Mouse (Mus musculus) hindbrain, embryonic 11.5 days (tissue): ENCODE results near the gene Shc1. TPM values are rescaled to one million over a fixed set of nuclear protein-coding genes. Genes with fewer than 3 reads are reported as not detected.

Experiments used
- ATAC-seq: fragments of 200-750 bp; cut with Nextera tagmentation; 2 replicates; pipeline ENCODE4 v1.8.0; 2017; ENCODE audit warnings: mild to moderate bottlenecking, moderate TSS enrichment, moderate library complexity; ENCODE audit not compliant: low FRiP score
- DNase-seq: peaks from one replicate; pipeline ENCODE4 v3.0.0-alpha.2; 2015; ENCODE audit warnings: low spot score
- H3K27ac ChIP-seq: fragments of 300-500 bp; sonication (generic); 2 replicates; pipeline ENCODE4 v1.5.1; 2014; ENCODE audit warnings: mild to moderate bottlenecking, low read depth, low read length
- H3K27me3 ChIP-seq: fragments of 300-500 bp; sonication (generic); 2 replicates; pipeline ENCODE4 v1.6.1; 2014; ENCODE audit warnings: mild to moderate bottlenecking, low read length, moderate library complexity, mixed read lengths; ENCODE audit not compliant: control insufficient read depth, insufficient read depth
- H3K36me3 ChIP-seq: fragments of 300-500 bp; sonication (generic); 2 replicates; pipeline ENCODE4 v1.6.1; 2014; ENCODE audit warnings: mild to moderate bottlenecking, low read length, moderate library complexity, mixed read lengths; ENCODE audit not compliant: control insufficient read depth, insufficient read depth
- H3K4me1 ChIP-seq: fragments of 300-500 bp; sonication (generic); replicated peaks from 2 replicates; pipeline ENCODE4 v1.6.1; 2014; ENCODE audit warnings: low read length, mixed read lengths; ENCODE audit not compliant: control insufficient read depth, insufficient read depth
- H3K4me2 ChIP-seq: fragments of 300-500 bp; sonication (generic); replicated peaks from 2 replicates; pipeline ENCODE4 v1.6.1; 2014; ENCODE audit warnings: mild to moderate bottlenecking, low read depth, low read length
- H3K4me3 ChIP-seq: fragments of 300-500 bp; sonication (generic); 2 replicates; pipeline ENCODE4 v1.5.1; 2014; ENCODE audit warnings: low read depth, low read length
- H3K9ac ChIP-seq: fragments of 300-500 bp; sonication (generic); 2 replicates; pipeline ENCODE4 v1.6.1; 2014; ENCODE audit warnings: low read depth, low read length
- H3K9me3 ChIP-seq: fragments of 300-500 bp; sonication (generic); 2 replicates; pipeline ENCODE4 v1.6.1; 2016; ENCODE audit warnings: low read length; ENCODE audit not compliant: control insufficient read depth
- WGBS: fragments of 180-500 bp; shearing (Covaris S2); extraction: QIAGEN DNeasy Blood & Tissue Kit; methylation state at CpG from one replicate; pipeline ENCODE4 v1.1.7; 2014; 5-methylcytosine and 5-hydroxymethylcytosine counted together
- polyA plus RNA-seq: library from polyadenylated mRNA; unstranded; fragments of >200 nt; fragmentation: Nextera tagmentation; extraction: Ambion mirVana; gene quantifications from 2 replicates; pipeline ENCODE4 v1.2.1, GENCODE M21; 2014

Gene Shc1
- polyA plus RNA-seq, 1 experiment from 2014 or later, result 32.2 TPM

GRCm38 (mm10) chr3:89408448-89408847 lies 9.8 kb upstream of the Shc1 start:
- ATAC-seq, result no peak
- H3K4me2 ChIP-seq, result no peak overlapping the region
- H3K9me3 ChIP-seq, result no peaks in the 10 kb centered on the region
- no peaks in the 10 kb centered on the region for H3K36me3 ChIP-seq
- no peak overlapping the region for H3K9ac ChIP-seq
- DNase-seq, result no peak
- H3K4me1 ChIP-seq, result no peaks in the 10 kb centered on the region
- no peaks in the 10 kb centered on the region for H3K27me3 ChIP-seq
- 65% methylated on average over 16 of the region's 16 CpGs for WGBS
- H3K27ac ChIP-seq, result no peak overlapping the region
- H3K4me3 ChIP-seq, result no peak overlapping the region

GRCm38 (mm10) chr3:89409701-89410100 lies 8.5 kb upstream of the Shc1 start:
- no peak for ATAC-seq
- WGBS, result 92% methylated on average over 3 of the region's 3 CpGs
- Histone ChIP-seq H3K27me3 (no peaks in the 10 kb centered on the region), H3K4me1 (no peaks in the 10 kb centered on the region), H3K9me3 (no peaks in the 10 kb centered on the region), H3K4me2 (no peak overlapping the region), H3K9ac (no peak overlapping the region), H3K4me3 (no peak overlapping the region), H3K27ac (no peak overlapping the region), H3K36me3 (0 out of 2 replicates have a peak, but pooled peaks cover under 1% of the 10 kb centered on the region)
- DNase-seq, result no peak

- 85% methylated on average over 10 of the region's 10 CpGs for WGBS
Observed at GRCm38 (mm10) chr3:89410864-89411263, 7.4 kb upstream of the Shc1 start.

GRCm38 (mm10) chr3:89411490-89412393 lies 6.5 kb upstream of the Shc1 start, which contains the start of gene Flad1:
Flad1 (minus strand) TSS chr3:89411870.
- 7% methylated on average over 28 of the region's 28 CpGs for WGBS
- DNase-seq, result peak; percentile 100

More at GRCm38 (mm10) chr3:89410864-89411263, 7.4 kb upstream of the Shc1 start:
- no peaks in the 10 kb centered on the region for H3K9me3 ChIP-seq
- H3K4me2 ChIP-seq, result peak overlapping the region; percentile 45
- no peak overlapping the region for H3K27ac ChIP-seq
- H3K4me3 ChIP-seq, result peak overlapping the region; percentile 47
- ATAC-seq (no peak), DNase-seq (no peak)
- no peaks in the 10 kb centered on the region for H3K4me1 ChIP-seq
- no peaks in the 10 kb centered on the region for H3K27me3 ChIP-seq
- H3K36me3 ChIP-seq, result 0 out of 2 replicates have a peak, but pooled peaks cover 3% of the 10 kb centered on the region
- peak overlapping the region; percentile 46; the same call in 1 of the 2 replicates for H3K9ac ChIP-seq

GRCm38 (mm10) chr3:89416158-89416557 lies 2.1 kb upstream of the Shc1 start:
- Histone ChIP-seq H3K4me2 (no peak overlapping the region), H3K9me3 (no peaks in the 10 kb centered on the region), H3K27me3 (no peaks in the 10 kb centered on the region), H3K4me1 (peaks cover 4% of the 10 kb centered on the region; the same call in 1 of the 2 replicates), H3K36me3 (0 out of 2 replicates have a peak, but pooled peaks cover 3% of the 10 kb centered on the region), H3K4me3 (no peak overlapping the region), H3K27ac (no peak overlapping the region), H3K9ac (no peak overlapping the region)
- DNase-seq, result no peak
- 96% methylated on average over 8 of the region's 8 CpGs for WGBS
- ATAC-seq, result no peak

More at GRCm38 (mm10) chr3:89411490-89412393, 6.5 kb upstream of the Shc1 start, which contains the start of gene Flad1:
- Histone ChIP-seq H3K27me3 (no peaks in the 10 kb centered on the region), H3K4me2 (peak within 1 kb of the TSS; percentile 45), H3K27ac (0 out of 2 replicates have a peak within 1 kb of the TSS, but pooled peaks have one; percentile 0), H3K9ac (peak within 1 kb of the TSS; percentile 46), H3K36me3 (0 out of 2 replicates have a peak, but pooled peaks cover 3% of the 10 kb centered on the region), H3K9me3 (no peaks in the 10 kb centered on the region), H3K4me3 (peak within 1 kb of the TSS; percentile 47), H3K4me1 (no peaks in the 10 kb centered on the region)
- peak; percentile 99 for ATAC-seq

GRCm38 (mm10) chr3:89417131-89417530 lies 1.1 kb upstream of the Shc1 start:
- H3K27me3 ChIP-seq, result no peaks in the 10 kb centered on the region
- ATAC-seq (no peak), DNase-seq (no peak)
- H3K4me1 ChIP-seq, result peaks cover 9% of the 10 kb centered on the region; the same call in 1 of the 2 replicates
- no peak overlapping the region for H3K27ac ChIP-seq
- 0 out of 2 replicates have a peak, but pooled peaks cover 3% of the 10 kb centered on the region for H3K36me3 ChIP-seq
- peak overlapping the region; percentile 46 for H3K9ac ChIP-seq
- peak overlapping the region; percentile 87 for H3K4me2 ChIP-seq
- H3K9me3 ChIP-seq, result no peaks in the 10 kb centered on the region
- WGBS, result 42% methylated on average over 2 of the region's 2 CpGs
- peak overlapping the region; percentile 61 for H3K4me3 ChIP-seq

- H3K27me3 ChIP-seq, result no peaks in the 10 kb centered on the region
- H3K9ac ChIP-seq, result peak overlapping the region; percentile 46
- H3K9me3 ChIP-seq, result no peaks in the 10 kb centered on the region
- WGBS, result under 1% methylated on average over 20 of the region's 20 CpGs
- peaks cover 9% of the 10 kb centered on the region; the same call in 1 of the 2 replicates for H3K4me1 ChIP-seq
- 0 out of 2 replicates have a peak, but pooled peaks cover 3% of the 10 kb centered on the region for H3K36me3 ChIP-seq
- peak overlapping the region; percentile 58 for H3K27ac ChIP-seq
- H3K4me2 ChIP-seq, result peak overlapping the region; percentile 87
- H3K4me3 ChIP-seq, result peak overlapping the region; percentile 61
- DNase-seq, result no peak
- peak; percentile 53 for ATAC-seq
Observed at GRCm38 (mm10) chr3:89417840-89418169, 438 bp upstream of the Shc1 start.

- 0 out of 2 replicates have a peak, but pooled peaks cover 3% of the 10 kb centered on the region for H3K36me3 ChIP-seq
- ATAC-seq (peak; percentile 31), DNase-seq (peak; percentile 82)
- H3K27ac ChIP-seq, result peak overlapping the region; percentile 85
- peak overlapping the region; percentile 61 for H3K4me3 ChIP-seq
- H3K9me3 ChIP-seq, result no peaks in the 10 kb centered on the region
- H3K4me1 ChIP-seq, result peaks cover 9% of the 10 kb centered on the region; the same call in 1 of the 2 replicates
- peak overlapping the region; percentile 61 for H3K9ac ChIP-seq
- peak overlapping the region; percentile 87 for H3K4me2 ChIP-seq
- WGBS, result under 1% methylated on average over 16 of the region's 16 CpGs
- no peaks in the 10 kb centered on the region for H3K27me3 ChIP-seq
Observed at GRCm38 (mm10) chr3:89418861-89419250, 613 bp downstream of the Shc1 start.
